Mouse (Mus musculus) macrophage (primary cell): ENCODE results near the gene Enho. TPM values are rescaled to one million over a fixed set of nuclear protein-coding genes. Genes with fewer than 3 reads are reported as not detected.

Source experiments
- H3K27ac ChIP-seq: fragments of 350-480 bp; formaldehyde crosslinking; 2 replicates; pipeline ENCODE4 v1.9.0; 2021
- H3K36me3 ChIP-seq: fragments of 350-480 bp; formaldehyde crosslinking; 2 replicates; pipeline ENCODE4 v1.9.0; 2021; ENCODE audit errors: inconsistent target
- H3K4me3 ChIP-seq: fragments of 350-480 bp; formaldehyde crosslinking; 2 replicates; pipeline ENCODE4 v1.9.0; 2021; ENCODE audit errors: inconsistent target
- H3K79me2 ChIP-seq: fragments of 350-480 bp; formaldehyde crosslinking; 2 replicates; pipeline ENCODE4 v1.9.0; 2021; ENCODE audit errors: inconsistent target
- WGBS: methylation state at CpG from one replicate; pipeline ENCODE4 v1.1.7; 2026; ENCODE audit warnings: inconsistent platforms; ENCODE audit not compliant: missing documents; 5-methylcytosine and 5-hydroxymethylcytosine counted together
- polyA plus RNA-seq: library from polyadenylated mRNA; stranded (reverse); fragments of 250-400 nt; gene quantifications from 3 replicates; pipeline ENCODE4 v1.2.4, GENCODE M21; 2018; ENCODE audit warnings: inconsistent platforms

Gene Enho
- polyA plus RNA-seq, 1 experiment from 2014 or later = 1.2 TPM

GRCm38 (mm10) chr4:41653296-41653695 lies 13.2 kb upstream of the Enho start:
- 61% methylated on average over 6 of the region's 6 CpGs for WGBS
- H3K4me3 ChIP-seq = no peak overlapping the region
- H3K36me3 ChIP-seq = no peaks in the 10 kb centered on the region
- H3K27ac ChIP-seq = no peak overlapping the region
- no peaks in the 10 kb centered on the region for H3K79me2 ChIP-seq

DNA sequence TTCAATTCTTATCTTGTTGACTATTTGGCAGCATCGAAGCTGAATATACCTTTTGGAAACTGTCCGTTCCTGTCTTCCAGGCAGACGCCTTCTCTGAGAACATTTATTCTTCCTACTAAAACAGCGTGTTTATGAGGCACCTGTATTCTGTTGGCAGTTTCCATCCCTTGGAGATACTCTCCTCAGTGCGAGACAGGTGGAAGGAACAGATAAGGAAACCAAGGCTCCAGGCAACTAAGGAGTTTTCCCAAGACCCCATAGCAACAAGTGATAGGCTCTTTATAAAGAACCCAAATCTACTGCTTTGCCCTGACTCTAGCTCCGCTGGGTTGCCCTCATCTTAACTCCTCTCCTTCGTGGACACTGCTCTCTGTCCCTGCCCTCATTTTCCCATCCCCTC lies 8.5 kb upstream of the Enho start:
- Histone ChIP-seq H3K79me2 (no peaks in the 10 kb centered on the region), H3K27ac (no peak overlapping the region), H3K4me3 (no peak overlapping the region), H3K36me3 (no peaks in the 10 kb centered on the region)
- WGBS = 80% methylated on average over 7 of the region's 7 CpGs

GRCm38 (mm10) chr4:41648157-41648556 lies 8.0 kb upstream of the Enho start:
- Histone ChIP-seq H3K4me3 (no peak overlapping the region), H3K79me2 (no peaks in the 10 kb centered on the region), H3K36me3 (no peaks in the 10 kb centered on the region), H3K27ac (no peak overlapping the region)
- 90% methylated on average over 4 of the region's 4 CpGs for WGBS

DNA sequence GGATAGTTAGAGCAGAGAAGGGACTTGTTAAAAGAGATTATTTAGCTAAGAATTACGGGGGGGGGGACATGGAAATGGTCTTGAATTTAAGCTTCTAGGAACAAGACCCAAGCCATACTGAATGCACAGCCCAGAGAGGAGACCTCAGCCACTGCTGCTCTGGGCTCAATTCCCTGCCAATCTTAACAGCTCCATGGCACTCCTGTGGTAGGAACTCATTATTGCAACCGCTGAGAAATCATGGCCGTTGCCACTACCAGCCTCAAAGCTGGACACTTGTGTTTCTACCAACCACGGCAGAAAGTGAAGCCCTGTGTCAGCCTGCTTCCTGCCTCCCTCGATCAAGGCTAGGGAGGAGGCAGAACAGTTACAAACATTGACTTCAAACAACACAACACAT lies 5.4 kb upstream of the Enho start:
- Histone ChIP-seq H3K27ac (no peak overlapping the region), H3K79me2 (no peaks in the 10 kb centered on the region), H3K4me3 (no peak overlapping the region), H3K36me3 (no peaks in the 10 kb centered on the region)
- 10% methylated on average over 5 of the region's 5 CpGs for WGBS

GRCm38 (mm10) chr4:41641199-41641822 lies 1.2 kb upstream of the Enho start:
- H3K4me3 ChIP-seq = no peak overlapping the region
- WGBS = 86% methylated on average over 6 of the region's 6 CpGs
- H3K36me3 ChIP-seq = no peaks in the 10 kb centered on the region
- H3K79me2 ChIP-seq = no peaks in the 10 kb centered on the region
- H3K27ac ChIP-seq = no peak overlapping the region

DNA sequence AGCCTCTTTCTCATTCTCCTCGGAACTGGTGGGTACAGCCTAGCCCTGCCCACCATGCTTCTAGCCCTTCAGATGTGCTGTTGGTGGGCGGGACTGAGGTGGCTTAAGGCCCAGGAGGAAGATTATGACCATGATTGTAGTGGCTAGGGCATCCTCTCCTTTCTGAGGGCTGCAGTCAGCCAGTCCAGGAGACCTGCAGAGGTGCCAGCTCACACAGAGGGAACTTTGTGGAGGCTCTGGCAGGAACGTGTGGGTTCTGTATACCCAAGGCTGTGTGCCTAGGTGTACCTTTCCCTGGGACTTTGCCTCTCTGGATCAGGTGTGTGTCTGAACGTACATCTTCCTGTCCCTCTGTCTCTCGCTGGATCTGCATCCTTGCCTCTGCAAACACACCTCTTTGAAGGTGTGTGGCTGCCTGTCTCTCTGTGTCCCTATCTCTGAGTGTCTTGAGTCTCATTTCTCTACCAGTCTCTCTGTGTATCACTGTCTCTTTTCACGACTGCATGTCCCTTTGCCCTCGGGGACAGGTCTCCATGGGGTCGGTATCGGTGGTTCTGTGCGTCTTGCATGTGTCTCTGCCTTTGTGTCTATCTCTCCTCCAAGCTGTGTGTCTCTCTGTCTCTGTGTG lies 796 bp downstream of the Enho start:
- no peak overlapping the region for H3K4me3 ChIP-seq
- 37% methylated on average over 10 of the region's 10 CpGs for WGBS
- no peak overlapping the region for H3K27ac ChIP-seq
- H3K36me3 ChIP-seq = no peaks in the 10 kb centered on the region
- H3K79me2 ChIP-seq = no peaks in the 10 kb centered on the region

DNA sequence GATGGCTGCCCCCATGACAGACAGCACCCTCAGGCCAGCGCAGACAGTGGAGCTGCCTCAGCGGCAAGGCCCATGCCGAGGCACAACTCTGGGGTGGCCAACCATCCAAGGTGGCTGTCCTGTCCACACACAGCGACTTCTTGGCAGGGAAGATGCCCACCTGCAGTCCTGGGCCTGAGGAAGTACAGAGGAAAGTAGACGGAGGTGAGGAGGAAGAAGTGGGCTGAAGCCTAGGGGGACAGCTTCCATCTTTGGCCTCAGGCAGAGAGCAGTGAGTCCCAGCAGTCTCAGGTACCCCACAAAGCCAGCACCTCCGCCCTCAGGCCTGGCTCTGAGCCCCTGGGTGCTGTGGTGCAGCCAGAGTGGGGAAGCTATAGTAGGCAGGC lies 1.3 kb downstream of the Enho start:
- H3K4me3 ChIP-seq = no peak overlapping the region
- no peak overlapping the region for H3K27ac ChIP-seq
- WGBS = 90% methylated on average over 6 of the region's 6 CpGs
- H3K79me2 ChIP-seq = no peaks in the 10 kb centered on the region
- H3K36me3 ChIP-seq = no peaks in the 10 kb centered on the region

GRCm38 (mm10) chr4:41638186-41638731 lies 1.9 kb downstream of the Enho start:
- WGBS = 96% methylated on average over 10 of the region's 10 CpGs
- Histone ChIP-seq H3K36me3 (no peaks in the 10 kb centered on the region), H3K4me3 (no peak overlapping the region), H3K27ac (no peak overlapping the region), H3K79me2 (no peaks in the 10 kb centered on the region)

- Histone ChIP-seq H3K4me3 (no peak overlapping the region), H3K79me2 (no peaks in the 10 kb centered on the region), H3K36me3 (no peaks in the 10 kb centered on the region), H3K27ac (no peak overlapping the region)
- WGBS = 93% methylated on average over 10 of the region's 10 CpGs
Observed at GRCm38 (mm10) chr4:41636882-41637635, 3.1 kb downstream of the Enho start.

GRCm38 (mm10) chr4:41636366-41636765 lies 3.8 kb downstream of the Enho start:
- H3K4me3 ChIP-seq = no peak overlapping the region
- WGBS = 79% methylated on average over 7 of the region's 7 CpGs
- no peaks in the 10 kb centered on the region for H3K79me2 ChIP-seq
- H3K36me3 ChIP-seq = no peaks in the 10 kb centered on the region
- no peak overlapping the region for H3K27ac ChIP-seq

DNA sequence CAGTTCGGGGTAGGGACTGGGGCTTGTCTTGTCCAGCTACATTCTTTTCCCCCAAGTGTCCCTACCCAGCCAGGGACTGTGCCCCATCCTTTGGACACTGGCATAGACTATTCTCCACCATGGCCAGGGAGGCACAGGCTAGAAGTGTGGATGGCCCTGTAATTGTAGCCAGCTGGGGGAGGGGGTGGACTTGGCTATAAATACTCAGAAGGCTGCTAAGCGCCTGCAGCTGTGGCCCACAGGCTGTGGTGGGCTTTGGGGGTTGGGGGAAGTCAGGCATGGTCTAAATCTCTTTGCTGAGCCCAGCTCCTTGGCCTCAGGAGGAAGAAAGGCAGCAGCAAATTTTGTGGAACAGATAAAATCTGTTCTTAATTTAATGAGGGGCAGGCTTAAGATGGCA lies 4.2 kb downstream of the Enho start:
- WGBS = 100% methylated on average over 1 of the region's 2 CpGs
- Histone ChIP-seq H3K79me2 (no peaks in the 10 kb centered on the region), H3K4me3 (no peak overlapping the region), H3K27ac (no peak overlapping the region), H3K36me3 (no peaks in the 10 kb centered on the region)

DNA sequence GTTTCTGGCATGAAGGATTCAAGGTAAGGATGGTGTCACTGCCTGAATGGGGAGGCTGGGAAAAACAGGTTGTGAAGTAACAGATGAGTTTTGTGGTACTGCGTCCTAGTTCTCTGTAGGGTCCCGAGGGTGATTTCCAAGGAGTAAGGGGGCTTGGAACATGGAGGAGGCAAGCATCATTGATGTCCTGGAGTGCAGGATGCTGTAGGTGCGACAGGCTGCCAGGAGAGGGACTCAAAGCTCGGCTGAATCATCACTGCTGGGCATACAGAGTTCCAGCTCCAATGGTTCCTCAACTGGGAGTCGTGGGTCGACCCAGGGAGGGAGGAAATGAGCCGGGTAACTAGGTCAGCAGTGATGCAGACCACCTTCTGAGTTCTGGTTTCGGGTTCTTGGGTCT lies 4.9 kb downstream of the Enho start:
- Histone ChIP-seq H3K79me2 (no peaks in the 10 kb centered on the region), H3K36me3 (no peaks in the 10 kb centered on the region), H3K27ac (no peak overlapping the region), H3K4me3 (no peak overlapping the region)
- 87% methylated on average over 8 of the region's 8 CpGs for WGBS

- Histone ChIP-seq H3K36me3 (no peaks in the 10 kb centered on the region), H3K79me2 (no peaks in the 10 kb centered on the region), H3K4me3 (no peak overlapping the region), H3K27ac (no peak overlapping the region)
- 93% methylated on average over 8 of the region's 8 CpGs for WGBS
Observed at GRCm38 (mm10) chr4:41634631-41635030, 5.5 kb downstream of the Enho start.

- no peaks in the 10 kb centered on the region for H3K36me3 ChIP-seq
- WGBS = 66% methylated on average over 9 of the region's 9 CpGs
Observed at GRCm38 (mm10) chr4:41633001-41633400, 7.1 kb downstream of the Enho start.

GRCm38 (mm10) chr4:41631390-41631789 lies 8.7 kb downstream of the Enho start:
- H3K36me3 ChIP-seq = no peaks in the 10 kb centered on the region
- WGBS = 30% methylated on average over 11 of the region's 11 CpGs
- H3K27ac ChIP-seq = no peak overlapping the region
- H3K79me2 ChIP-seq = no peaks in the 10 kb centered on the region
- no peak overlapping the region for H3K4me3 ChIP-seq

More at GRCm38 (mm10) chr4:41633001-41633400, 7.1 kb downstream of the Enho start:
- H3K4me3 ChIP-seq = no peak overlapping the region
- H3K27ac ChIP-seq = no peak overlapping the region
- no peaks in the 10 kb centered on the region for H3K79me2 ChIP-seq
